Mouse (Mus musculus) embryonic facial prominence, embryonic 10.5 days (tissue): Measurements from ENCODE around the gene Wars. TPM values are rescaled to one million over a fixed set of nuclear protein-coding genes. Genes with fewer than 3 reads are reported as not detected.

Experiments
- DNase-seq: peaks from one replicate; pipeline ENCODE4 v3.0.0-alpha.2; 2017; ENCODE audit warnings: low spot score
- H3K27ac ChIP-seq: fragments of 300-500 bp; sonication (generic); replicated peaks from 2 replicates; pipeline ENCODE4 v1.5.1; 2016; ENCODE audit warnings: mild to moderate bottlenecking
- H3K27me3 ChIP-seq: fragments of 300-500 bp; sonication (generic); replicated peaks from 2 replicates; pipeline ENCODE4 v1.6.1; 2016; ENCODE audit warnings: low read depth, mild to moderate bottlenecking; ENCODE audit not compliant: poor library complexity, severe bottlenecking
- H3K36me3 ChIP-seq: fragments of 300-500 bp; sonication (generic); replicated peaks from 2 replicates; pipeline ENCODE4 v1.6.1; 2016; ENCODE audit warnings: mild to moderate bottlenecking, moderate library complexity
- H3K4me1 ChIP-seq: fragments of 300-500 bp; sonication (generic); 2 replicates; pipeline ENCODE4 v1.6.1; 2016
- H3K4me3 ChIP-seq: fragments of 300-500 bp; sonication (generic); 2 replicates; pipeline ENCODE4 v1.5.1; 2016; ENCODE audit warnings: mild to moderate bottlenecking, moderate library complexity
- H3K9me3 ChIP-seq: fragments of 300-500 bp; sonication (generic); 2 replicates; pipeline ENCODE4 v1.6.1; 2016; ENCODE audit warnings: mild to moderate bottlenecking
- WGBS: fragments of 180-500 bp; shearing (Covaris S2); methylation state at CpG from one replicate; pipeline ENCODE4 v1.1.7; 2016; 5-methylcytosine and 5-hydroxymethylcytosine counted together
- polyA plus RNA-seq: library from polyadenylated mRNA; unstranded; fragments of >200 nt; fragmentation: Nextera tagmentation; extraction: Ambion mirVana; gene quantifications from 2 replicates; pipeline ENCODE4 v1.2.1, GENCODE M21; 2016

Wars gene
- polyA plus RNA-seq, 1 experiment from 2014 or later, result 147 TPM

GRCm38 (mm10) chr12:108827641-108828040 is 66.3 kb downstream of the Wars start:
- H3K4me1 ChIP-seq, result peaks cover 7% of the 10 kb centered on the region; the same call in 1 of the 2 replicates
- H3K36me3 ChIP-seq, result peaks cover 61% of the 10 kb centered on the region
- H3K4me3 ChIP-seq, result no peak overlapping the region
- 98% methylated on average over 6 of the region's 6 CpGs for WGBS
- no peak for DNase-seq
- no peaks in the 10 kb centered on the region for H3K27me3 ChIP-seq
- H3K9me3 ChIP-seq, result no peaks in the 10 kb centered on the region
- H3K27ac ChIP-seq, result 0 out of 2 replicates have a peak overlapping the region, but pooled peaks have one; percentile 4

DNA sequence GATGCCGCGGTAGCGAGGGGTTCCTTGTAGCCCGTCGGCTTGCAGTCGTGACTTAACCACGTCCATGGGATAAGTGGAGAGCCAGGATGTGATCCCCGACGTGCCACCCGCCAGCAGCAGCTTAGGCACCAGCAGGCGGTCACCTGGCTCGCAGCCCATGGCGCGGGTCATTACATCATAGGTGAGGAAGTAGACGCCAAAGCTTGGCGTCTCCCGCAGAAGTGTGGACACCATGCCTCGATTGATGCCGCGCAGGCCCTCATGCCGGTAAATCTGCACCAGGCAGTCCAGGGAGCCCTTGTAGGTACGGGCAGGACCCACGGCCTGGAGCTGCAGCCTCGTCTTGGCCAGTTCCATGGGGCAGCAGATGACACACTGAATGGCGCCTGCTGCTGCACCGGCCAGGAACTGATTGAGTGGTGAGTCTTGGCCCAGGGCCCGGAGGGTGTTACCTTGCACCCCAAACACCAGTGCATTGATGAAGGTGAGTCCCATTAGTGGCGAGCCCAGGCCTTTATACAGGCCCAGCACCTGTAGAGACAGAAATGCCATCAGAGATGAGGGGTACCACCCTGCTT is 66.9 kb downstream of the Wars start:
- DNase-seq, result no peak
- Histone ChIP-seq H3K4me3 (no peak overlapping the region), H3K27me3 (no peaks in the 10 kb centered on the region), H3K9me3 (no peaks in the 10 kb centered on the region), H3K27ac (0 out of 2 replicates have a peak overlapping the region, but pooled peaks have one; percentile 4), H3K36me3 (peaks cover 61% of the 10 kb centered on the region), H3K4me1 (peaks cover 5% of the 10 kb centered on the region; the same call in 1 of the 2 replicates)
- 96% methylated on average over 28 of the region's 28 CpGs for WGBS

- Histone ChIP-seq H3K27me3 (no peaks in the 10 kb centered on the region), H3K4me1 (no peaks in the 10 kb centered on the region; the same call in 1 of the 2 replicates), H3K4me3 (no peak overlapping the region), H3K27ac (no peak overlapping the region), H3K9me3 (no peaks in the 10 kb centered on the region), H3K36me3 (peaks cover 61% of the 10 kb centered on the region)
- no peak for DNase-seq
- WGBS, result 94% methylated on average over 19 of the region's 19 CpGs
Observed at GRCm38 (mm10) chr12:108826282-108826957, 67.6 kb downstream of the Wars start.

DNA sequence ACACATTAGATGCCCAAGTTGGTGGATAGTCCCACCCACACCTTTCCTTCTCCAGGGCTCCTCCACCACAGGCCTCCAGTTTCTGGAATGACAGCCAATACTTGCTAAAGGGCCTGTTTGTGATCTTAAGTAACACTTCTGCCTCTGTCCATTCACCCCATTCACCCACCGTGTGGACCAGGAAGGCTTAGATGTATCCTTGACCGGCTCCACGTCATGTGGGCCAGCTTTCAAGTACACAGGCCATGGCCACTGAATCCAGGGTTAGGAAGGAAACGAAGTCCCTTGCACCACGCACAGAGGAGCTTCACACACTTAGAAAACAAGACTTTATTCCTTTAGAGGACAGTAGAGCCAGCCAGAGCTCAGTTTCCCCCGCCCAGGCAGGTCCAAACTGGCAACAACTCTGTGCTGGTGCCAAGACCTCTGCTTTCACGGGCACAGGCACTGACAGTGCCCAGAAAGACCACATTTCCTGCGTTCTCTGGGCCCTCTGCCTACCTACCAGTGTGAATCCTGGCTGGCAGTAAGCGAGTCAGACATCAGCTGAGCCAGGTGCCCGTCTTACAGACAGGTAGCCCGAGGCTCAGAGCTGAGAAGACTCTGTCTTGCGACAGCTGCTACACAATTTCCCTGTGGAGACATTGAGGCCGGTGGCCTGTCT is 68.3 kb downstream of the Wars start:
- 92% methylated on average over 13 of the region's 13 CpGs for WGBS

DNA sequence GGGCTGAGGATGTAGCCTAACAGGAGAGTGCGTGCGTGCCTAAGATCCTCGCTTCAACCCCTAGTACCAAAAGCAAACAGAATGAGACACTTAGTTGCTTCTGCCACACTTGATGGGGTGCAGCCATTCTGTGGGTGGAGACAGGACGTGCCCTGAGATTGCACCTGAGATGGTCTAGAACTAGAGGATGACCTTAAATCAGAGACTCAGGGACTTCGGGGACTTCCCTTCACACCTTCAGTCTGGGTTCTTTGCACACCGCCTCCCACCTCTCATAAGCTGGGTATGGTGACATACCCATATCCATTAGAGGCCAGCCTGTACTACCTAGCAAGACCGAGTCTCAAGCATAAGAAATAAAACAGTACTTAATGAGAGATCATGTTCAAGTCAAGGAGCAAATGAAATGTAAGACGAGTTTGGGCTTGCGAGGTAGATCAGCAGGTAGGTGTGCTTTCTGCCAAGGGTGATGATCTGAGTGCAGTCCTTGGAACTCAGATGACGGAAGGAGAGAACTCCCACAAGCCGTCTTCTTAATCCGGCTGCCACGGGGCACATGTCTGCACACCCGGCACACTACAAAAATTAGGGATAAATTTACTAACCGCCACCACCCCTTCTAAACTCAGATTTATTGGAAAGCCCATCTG is 69.6 kb downstream of the Wars start:
- 93% methylated on average over 15 of the region's 15 CpGs for WGBS
- H3K27me3 ChIP-seq, result no peaks in the 10 kb centered on the region
- peaks cover 64% of the 10 kb centered on the region for H3K36me3 ChIP-seq
- H3K4me1 ChIP-seq, result peaks cover 4% of the 10 kb centered on the region
- H3K27ac ChIP-seq, result no peak overlapping the region
- no peak for DNase-seq
- H3K9me3 ChIP-seq, result no peaks in the 10 kb centered on the region
- no peak overlapping the region for H3K4me3 ChIP-seq

More for the DNA sequence above, 68.3 kb downstream of the Wars start:
- DNase-seq, result no peak
- H3K27ac ChIP-seq, result no peak overlapping the region
- no peaks in the 10 kb centered on the region for H3K9me3 ChIP-seq
- H3K27me3 ChIP-seq, result no peaks in the 10 kb centered on the region
- peaks cover 59% of the 10 kb centered on the region for H3K36me3 ChIP-seq
- no peak overlapping the region for H3K4me3 ChIP-seq
- H3K4me1 ChIP-seq, result no peaks in the 10 kb centered on the region; the same call in 1 of the 2 replicates

- H3K9me3 ChIP-seq, result no peaks in the 10 kb centered on the region
- WGBS, result 73% methylated on average over 8 of the region's 8 CpGs
- H3K4me3 ChIP-seq, result no peak overlapping the region
- H3K27ac ChIP-seq, result no peak overlapping the region
- H3K27me3 ChIP-seq, result no peaks in the 10 kb centered on the region
- H3K36me3 ChIP-seq, result peaks cover 64% of the 10 kb centered on the region
- peaks cover 4% of the 10 kb centered on the region for H3K4me1 ChIP-seq
- no peak for DNase-seq
Observed at GRCm38 (mm10) chr12:108823036-108823435, 70.9 kb downstream of the Wars start.

DNA sequence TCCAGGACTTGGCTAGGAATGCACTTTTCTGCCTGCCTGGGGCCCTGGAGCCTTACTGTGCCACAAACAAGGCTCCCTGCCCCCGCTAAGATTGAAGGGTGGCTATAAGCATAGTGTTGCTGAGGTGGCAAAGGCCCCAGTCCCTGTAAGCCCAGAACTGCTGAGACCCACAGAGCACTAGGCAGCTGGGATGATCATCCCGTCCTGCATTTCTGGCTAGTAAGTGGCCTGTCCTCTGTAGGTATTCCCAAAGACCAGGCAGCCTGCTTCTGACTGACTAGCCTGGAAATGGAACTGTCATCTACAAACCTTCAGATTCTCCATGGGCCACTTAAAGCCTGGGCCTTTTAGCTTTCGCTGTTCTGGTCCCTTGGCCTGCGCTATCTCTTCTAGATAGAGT is 73.5 kb downstream of the Wars start:
- H3K27ac ChIP-seq, result no peak overlapping the region
- no peaks in the 10 kb centered on the region for H3K27me3 ChIP-seq
- H3K4me3 ChIP-seq, result no peak overlapping the region
- 91% methylated on average over 4 of the region's 4 CpGs for WGBS
- H3K4me1 ChIP-seq, result peaks cover 4% of the 10 kb centered on the region
- no peaks in the 10 kb centered on the region for H3K9me3 ChIP-seq
- DNase-seq, result no peak
- H3K36me3 ChIP-seq, result peaks cover 61% of the 10 kb centered on the region

DNA sequence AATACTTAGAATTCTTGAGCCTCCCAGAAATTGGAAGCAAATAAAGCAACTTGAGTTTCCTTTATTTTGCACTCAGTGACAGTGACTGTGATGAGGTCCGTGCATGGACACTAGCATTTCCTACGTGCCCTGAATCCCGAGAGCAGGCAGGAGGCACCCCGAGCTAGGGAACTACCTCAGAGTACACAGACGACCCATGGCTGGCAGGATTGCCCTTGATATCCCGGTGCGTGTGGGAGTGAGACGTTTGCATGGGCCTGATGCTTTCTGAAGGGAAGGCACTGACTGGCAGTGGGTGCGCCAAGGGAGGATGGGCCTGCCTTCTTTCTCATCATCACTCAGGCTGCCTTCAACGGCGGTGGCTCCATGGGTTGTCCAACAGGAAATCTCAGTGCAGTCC is 77.4 kb downstream of the Wars start:
- Histone ChIP-seq H3K27ac (no peak overlapping the region), H3K4me1 (peaks cover 4% of the 10 kb centered on the region; the same call in 1 of the 2 replicates), H3K27me3 (no peaks in the 10 kb centered on the region), H3K9me3 (no peaks in the 10 kb centered on the region), H3K4me3 (no peak overlapping the region), H3K36me3 (peaks cover 82% of the 10 kb centered on the region)
- 88% methylated on average over 11 of the region's 11 CpGs for WGBS
- no peak for DNase-seq

- Histone ChIP-seq H3K36me3 (peaks cover 82% of the 10 kb centered on the region), H3K9me3 (no peaks in the 10 kb centered on the region), H3K27ac (no peak overlapping the region), H3K4me1 (no peaks in the 10 kb centered on the region), H3K4me3 (no peak overlapping the region), H3K27me3 (no peaks in the 10 kb centered on the region)
- 95% methylated on average over 6 of the region's 6 CpGs for WGBS
- no peak for DNase-seq
Observed at GRCm38 (mm10) chr12:108814470-108814869, 79.5 kb downstream of the Wars start.

DNA sequence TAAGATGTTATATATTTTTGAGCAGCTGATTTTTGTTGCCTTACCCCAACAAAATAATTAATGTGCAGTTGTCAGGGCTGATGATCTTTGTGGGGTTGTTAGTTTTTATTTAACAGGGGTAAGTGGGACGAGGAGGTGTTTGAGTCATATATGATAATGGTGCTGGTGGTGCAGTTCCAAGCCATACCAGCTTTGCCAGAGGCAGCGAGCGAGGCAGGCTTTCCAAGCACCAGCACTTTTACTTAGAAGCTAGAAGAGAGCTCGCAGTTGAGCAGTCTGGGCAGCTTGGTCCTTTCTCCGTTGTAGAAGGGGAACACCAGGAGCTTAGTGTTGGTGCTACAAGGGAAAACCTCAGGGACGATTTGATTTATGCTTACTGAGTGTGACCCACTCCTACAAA is 81.5 kb downstream of the Wars start:
- Histone ChIP-seq H3K9me3 (no peaks in the 10 kb centered on the region), H3K27me3 (no peaks in the 10 kb centered on the region), H3K4me1 (no peaks in the 10 kb centered on the region), H3K36me3 (peaks cover 82% of the 10 kb centered on the region), H3K4me3 (no peak overlapping the region), H3K27ac (no peak overlapping the region)
- WGBS, result 90% methylated on average over 6 of the region's 6 CpGs
- DNase-seq, result no peak

DNA sequence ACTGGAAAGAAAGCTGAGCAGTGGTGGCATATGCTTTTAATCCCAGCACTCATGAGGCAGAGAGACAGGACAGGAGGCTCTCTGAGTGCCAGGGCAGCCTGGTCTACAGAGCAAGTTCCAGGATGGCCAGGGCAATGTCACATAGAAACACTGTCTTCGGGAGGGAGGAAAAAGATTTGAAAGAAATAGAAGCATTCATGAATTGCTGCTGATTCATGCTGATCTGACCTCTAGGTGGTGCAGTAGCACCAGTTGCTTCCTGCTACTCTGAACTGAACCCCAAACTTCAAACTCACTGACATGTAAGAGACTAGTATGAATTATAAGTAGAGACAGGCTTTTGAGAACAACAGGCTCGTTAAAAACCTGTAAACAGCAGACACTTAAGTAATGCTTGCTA is 82.8 kb downstream of the Wars start:
- H3K36me3 ChIP-seq, result peaks cover 82% of the 10 kb centered on the region
- H3K4me1 ChIP-seq, result no peaks in the 10 kb centered on the region
- WGBS, result 67% methylated on average over 2 of the region's 2 CpGs

GRCm38 (mm10) chr12:108810309-108810708 is 83.7 kb downstream of the Wars start:
- 91% methylated on average over 7 of the region's 7 CpGs for WGBS
- Histone ChIP-seq H3K4me3 (no peak overlapping the region), H3K4me1 (no peaks in the 10 kb centered on the region), H3K36me3 (peaks cover 79% of the 10 kb centered on the region), H3K9me3 (no peaks in the 10 kb centered on the region), H3K27me3 (no peaks in the 10 kb centered on the region), H3K27ac (no peak overlapping the region)
- no peak for DNase-seq

More for the DNA sequence above, 82.8 kb downstream of the Wars start:
- no peak for DNase-seq
- no peaks in the 10 kb centered on the region for H3K27me3 ChIP-seq
- no peak overlapping the region for H3K4me3 ChIP-seq
- H3K9me3 ChIP-seq, result no peaks in the 10 kb centered on the region
- no peak overlapping the region for H3K27ac ChIP-seq
